Mouse (Mus musculus): ENCODE results near the gene Kcnk10. TPM values are rescaled to one million over a fixed set of nuclear protein-coding genes. Genes with fewer than 3 reads are reported as not detected.

Gene Kcnk10
- polyA plus RNA-seq, 1 experiment: 24.0 TPM

- H3K4me3 ChIP-seq (replicated peaks; ENCODE audit: insufficient read depth, low read depth, low read length): no peak overlapping the region
- H3K27ac ChIP-seq (ENCODE audit: insufficient read depth, low read length): 0 out of 2 replicates have a peak overlapping the region, but pooled peaks have one; percentile 20
- peak; percentile 71 to 83 for DNase-seq
- TF ChIP-seq POLR2A (IDR thresholded peaks at IDR 0.05; ENCODE audit: borderline replicate concordance, insufficient read depth, low read length): no peak
- TF ChIP-seq CTCF (IDR thresholded peaks at IDR 0.05; ENCODE audit: borderline replicate concordance, insufficient read depth, low read depth, low read length): no peak
- no peaks in the 10 kb centered on the region for H3K27me3 ChIP-seq (ENCODE audit: control insufficient read depth, insufficient read depth, low read length)
- WGBS: 9% methylated on average over 2 of the region's 2 CpGs
- peaks cover 36% of the 10 kb centered on the region for H3K4me1 ChIP-seq (ENCODE audit: control insufficient read depth, insufficient read depth, low read length)
Observed at GRCm38 (mm10) chr12:98545875-98546274, 32.2 kb downstream of the Kcnk10 start.

- DNase-seq: peak; percentile 42 to 64
- 29% methylated on average over 4 of the region's 4 CpGs for WGBS
- TF ChIP-seq POLR2A (IDR thresholded peaks at IDR 0.05; ENCODE audit: borderline replicate concordance, insufficient read depth, low read length) (no peak), CTCF (IDR thresholded peaks at IDR 0.05; ENCODE audit: borderline replicate concordance, insufficient read depth, low read depth, low read length) (no peak)
- Histone ChIP-seq H3K27ac (ENCODE audit: insufficient read depth, low read length) (no peak overlapping the region), H3K4me1 (ENCODE audit: control insufficient read depth, insufficient read depth, low read length) (peaks cover 36% of the 10 kb centered on the region), H3K4me3 (replicated peaks; ENCODE audit: insufficient read depth, low read depth, low read length) (no peak overlapping the region), H3K27me3 (ENCODE audit: control insufficient read depth, insufficient read depth, low read length) (no peaks in the 10 kb centered on the region)
Observed at GRCm38 (mm10) chr12:98545251-98545560, 32.9 kb downstream of the Kcnk10 start.

- DNase-seq: no peak
- 65% methylated on average over 9 of the region's 9 CpGs for whole genome bisulfite sequencing
- Histone ChIP-seq H3K4me1 (ENCODE audit: control insufficient read depth, insufficient read depth, low read length) (peaks cover 31% of the 10 kb centered on the region), H3K4me3 (replicated peaks; ENCODE audit: insufficient read depth, low read depth, low read length) (no peak overlapping the region), H3K27ac (ENCODE audit: insufficient read depth, low read length) (no peak overlapping the region; the same call in 1 of the 2 replicates), H3K27me3 (ENCODE audit: control insufficient read depth, insufficient read depth, low read length) (no peaks in the 10 kb centered on the region)
- TF ChIP-seq POLR2A (IDR thresholded peaks at IDR 0.05; ENCODE audit: borderline replicate concordance, insufficient read depth, low read length) (no peak), CTCF (IDR thresholded peaks at IDR 0.05; ENCODE audit: borderline replicate concordance, insufficient read depth, low read depth, low read length) (no peak)
Observed at GRCm38 (mm10) chr12:98544545-98545250, 33.4 kb downstream of the Kcnk10 start.

- Histone ChIP-seq H3K4me3 (replicated peaks; ENCODE audit: insufficient read depth, low read depth, low read length) (no peak overlapping the region), H3K27ac (ENCODE audit: insufficient read depth, low read length) (peak overlapping the region; percentile 34; the same call in 1 of the 2 replicates), H3K4me1 (ENCODE audit: control insufficient read depth, insufficient read depth, low read length) (peaks cover 23% of the 10 kb centered on the region), H3K27me3 (ENCODE audit: control insufficient read depth, insufficient read depth, low read length) (no peaks in the 10 kb centered on the region)
- no peak for DNase-seq
- TF ChIP-seq CTCF (IDR thresholded peaks at IDR 0.05; ENCODE audit: borderline replicate concordance, insufficient read depth, low read depth, low read length) (no peak), POLR2A (IDR thresholded peaks at IDR 0.05; ENCODE audit: borderline replicate concordance, insufficient read depth, low read length) (no peak)
- 47% methylated on average over 5 of the region's 5 CpGs for WGBS
Observed at GRCm38 (mm10) chr12:98536760-98537159, 41.4 kb downstream of the Kcnk10 start.

- Histone ChIP-seq H3K4me1 (ENCODE audit: control insufficient read depth, insufficient read depth, low read length) (peaks cover 29% of the 10 kb centered on the region), H3K27me3 (ENCODE audit: control insufficient read depth, insufficient read depth, low read length) (no peaks in the 10 kb centered on the region), H3K27ac (ENCODE audit: insufficient read depth, low read length) (peak overlapping the region; percentile 2; the same call in 1 of the 2 replicates), H3K4me3 (replicated peaks; ENCODE audit: insufficient read depth, low read depth, low read length) (no peak overlapping the region)
- TF ChIP-seq POLR2A (IDR thresholded peaks at IDR 0.05; ENCODE audit: borderline replicate concordance, insufficient read depth, low read length): no peak
- DNase-seq: peak; percentile 58 to 84
- WGBS: 12% methylated on average over 6 of the region's 6 CpGs
Observed at GRCm38 (mm10) chr12:98536036-98536435, 42.1 kb downstream of the Kcnk10 start.

GRCm38 (mm10) chr12:98535494-98535901, 42.6 kb downstream of the Kcnk10 start:
- H3K27ac ChIP-seq (ENCODE audit: insufficient read depth, low read length): peak overlapping the region; percentile 50; the same call in 1 of the 2 replicates
- 60% methylated on average over 9 of the region's 9 CpGs for WGBS
- peak in 1 of 2 experiments; percentile 41 for DNase-seq
- H3K4me1 ChIP-seq (ENCODE audit: control insufficient read depth, insufficient read depth, low read length): peaks cover 31% of the 10 kb centered on the region
- H3K27me3 ChIP-seq (ENCODE audit: control insufficient read depth, insufficient read depth, low read length): no peaks in the 10 kb centered on the region
- no peak overlapping the region for H3K4me3 ChIP-seq (replicated peaks; ENCODE audit: insufficient read depth, low read depth, low read length)
- no peak for TF ChIP-seq CTCF (IDR thresholded peaks at IDR 0.05; ENCODE audit: borderline replicate concordance, insufficient read depth, low read depth, low read length)
- TF ChIP-seq POLR2A (IDR thresholded peaks at IDR 0.05; ENCODE audit: borderline replicate concordance, insufficient read depth, low read length): no peak

GRCm38 (mm10) chr12:98528635-98529034, 49.5 kb downstream of the Kcnk10 start:
- H3K4me1 ChIP-seq (ENCODE audit: control insufficient read depth, insufficient read depth, low read length): peaks cover 25% of the 10 kb centered on the region
- H3K27ac ChIP-seq (ENCODE audit: insufficient read depth, low read length): no peak overlapping the region
- DNase-seq: no peak
- 48% methylated on average over 8 of the region's 8 CpGs for WGBS
- H3K27me3 ChIP-seq (ENCODE audit: control insufficient read depth, insufficient read depth, low read length): no peaks in the 10 kb centered on the region
- no peak overlapping the region for H3K4me3 ChIP-seq (replicated peaks; ENCODE audit: insufficient read depth, low read depth, low read length)
- TF ChIP-seq CTCF (IDR thresholded peaks at IDR 0.05; ENCODE audit: borderline replicate concordance, insufficient read depth, low read depth, low read length) (no peak), POLR2A (IDR thresholded peaks at IDR 0.05; ENCODE audit: borderline replicate concordance, insufficient read depth, low read length) (no peak)

GRCm38 (mm10) chr12:98525361-98525760, 52.7 kb downstream of the Kcnk10 start:
- H3K4me1 ChIP-seq (ENCODE audit: control insufficient read depth, insufficient read depth, low read length): peaks cover 21% of the 10 kb centered on the region
- WGBS: 28% methylated on average over 8 of the region's 8 CpGs
- peak overlapping the region; percentile 47 for H3K27ac ChIP-seq (ENCODE audit: insufficient read depth, low read length)
- peak in 1 of 2 experiments; percentile 53 for DNase-seq
- no peaks in the 10 kb centered on the region for H3K27me3 ChIP-seq (ENCODE audit: control insufficient read depth, insufficient read depth, low read length)
- H3K4me3 ChIP-seq (replicated peaks; ENCODE audit: insufficient read depth, low read depth, low read length): no peak overlapping the region
- TF ChIP-seq CTCF (IDR thresholded peaks at IDR 0.05; ENCODE audit: borderline replicate concordance, insufficient read depth, low read depth, low read length) (no peak), POLR2A (IDR thresholded peaks at IDR 0.05; ENCODE audit: borderline replicate concordance, insufficient read depth, low read length) (no peak)
